Mouse (Mus musculus) kidney, embryonic 16.5 days (tissue): Measurements from ENCODE around the gene Tbc1d23. TPM values are rescaled to one million over a fixed set of nuclear protein-coding genes. Genes with fewer than 3 reads are reported as not detected.

ENCODE experiments used
- ATAC-seq: fragments of 200-750 bp; cut with Nextera tagmentation; 2 replicates; pipeline ENCODE4 v1.8.0; 2017; ENCODE audit warnings: moderate TSS enrichment; ENCODE audit not compliant: low FRiP score, low TSS enrichment
- H3K27ac ChIP-seq: fragments of 300-500 bp; sonication (generic); 2 replicates; pipeline ENCODE4 v1.5.1; 2014; ENCODE audit warnings: low read length
- H3K27me3 ChIP-seq: fragments of 300-500 bp; sonication (generic); 2 replicates; pipeline ENCODE4 v1.6.1; 2014; ENCODE audit warnings: low read length, control low read depth, mixed read lengths; ENCODE audit not compliant: insufficient read depth
- H3K36me3 ChIP-seq: fragments of 300-500 bp; sonication (generic); 2 replicates; pipeline ENCODE4 v1.6.1; 2014; ENCODE audit warnings: low read length, control low read depth, mixed read lengths; ENCODE audit not compliant: insufficient read depth
- H3K4me1 ChIP-seq: fragments of 300-500 bp; sonication (generic); 2 replicates; pipeline ENCODE4 v1.6.1; 2014; ENCODE audit warnings: low read length, control low read depth, mixed read lengths; ENCODE audit not compliant: insufficient read depth
- H3K4me2 ChIP-seq: fragments of 300-500 bp; sonication (generic); replicated peaks from 2 replicates; pipeline ENCODE4 v1.6.1; 2014; ENCODE audit warnings: low read depth, low read length
- H3K4me3 ChIP-seq: fragments of 300-500 bp; sonication (generic); 2 replicates; pipeline ENCODE4 v1.5.1; 2014; ENCODE audit warnings: mild to moderate bottlenecking, low read length
- H3K9ac ChIP-seq: fragments of 300-500 bp; sonication (generic); replicated peaks from 2 replicates; pipeline ENCODE4 v1.6.1; 2014; ENCODE audit warnings: low read length
- H3K9me3 ChIP-seq: fragments of 300-500 bp; sonication (generic); 2 replicates; pipeline ENCODE4 v1.6.1; 2016; ENCODE audit warnings: low read length, control low read depth
- WGBS: fragments of 180-500 bp; shearing (Covaris S2); extraction: QIAGEN DNeasy Blood & Tissue Kit; methylation state at CpG from one replicate; pipeline ENCODE4 v1.1.7; 2014; 5-methylcytosine and 5-hydroxymethylcytosine counted together
- polyA plus RNA-seq: library from polyadenylated mRNA; unstranded; fragments of >200 nt; fragmentation: Nextera tagmentation; extraction: Ambion mirVana; gene quantifications from 2 replicates; pipeline ENCODE4 v1.2.1, GENCODE M21; 2015

Gene Tbc1d23
- polyA plus RNA-seq, 1 experiment from 2014 or later, result 25.4 TPM

GRCm38 (mm10) chr16:57226444-57226843 lies 4.9 kb downstream of the Tbc1d23 start:
- Histone ChIP-seq H3K9ac (no peak overlapping the region), H3K36me3 (no peaks in the 10 kb centered on the region), H3K27me3 (no peaks in the 10 kb centered on the region), H3K4me1 (peaks cover 9% of the 10 kb centered on the region), H3K9me3 (no peaks in the 10 kb centered on the region), H3K27ac (no peak overlapping the region), H3K4me3 (no peak overlapping the region), H3K4me2 (no peak overlapping the region)
- ATAC-seq, result no peak
- WGBS, result 85% methylated on average over 5 of the region's 5 CpGs

DNA sequence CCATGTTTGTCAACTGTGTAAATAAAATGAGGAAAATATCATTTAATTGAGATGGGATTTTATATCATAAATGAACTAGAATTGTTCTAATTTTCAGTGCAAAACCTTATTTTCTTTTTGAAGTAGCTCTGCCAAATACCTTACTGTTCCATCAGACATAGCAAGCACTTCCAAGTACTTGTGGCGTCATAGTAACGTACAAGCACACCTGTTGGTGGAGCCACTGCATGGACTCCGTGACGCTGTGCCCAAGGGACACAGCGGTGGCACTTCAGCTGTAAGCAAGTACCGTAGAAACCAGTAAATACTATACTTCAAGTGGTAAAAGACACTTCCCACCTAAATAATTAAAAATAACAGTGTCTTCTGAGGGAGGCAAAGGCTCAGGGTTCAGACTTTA lies 10.9 kb downstream of the Tbc1d23 start:
- ATAC-seq, result no peak
- H3K9me3 ChIP-seq, result no peaks in the 10 kb centered on the region
- 98% methylated on average over 6 of the region's 6 CpGs for WGBS
- no peak overlapping the region for H3K27ac ChIP-seq
- 0 out of 2 replicates have a peak, but pooled peaks cover 7% of the 10 kb centered on the region for H3K36me3 ChIP-seq
- no peak overlapping the region for H3K4me3 ChIP-seq
- H3K4me1 ChIP-seq, result no peaks in the 10 kb centered on the region
- no peaks in the 10 kb centered on the region for H3K27me3 ChIP-seq
- H3K4me2 ChIP-seq, result no peak overlapping the region
- H3K9ac ChIP-seq, result no peak overlapping the region

DNA sequence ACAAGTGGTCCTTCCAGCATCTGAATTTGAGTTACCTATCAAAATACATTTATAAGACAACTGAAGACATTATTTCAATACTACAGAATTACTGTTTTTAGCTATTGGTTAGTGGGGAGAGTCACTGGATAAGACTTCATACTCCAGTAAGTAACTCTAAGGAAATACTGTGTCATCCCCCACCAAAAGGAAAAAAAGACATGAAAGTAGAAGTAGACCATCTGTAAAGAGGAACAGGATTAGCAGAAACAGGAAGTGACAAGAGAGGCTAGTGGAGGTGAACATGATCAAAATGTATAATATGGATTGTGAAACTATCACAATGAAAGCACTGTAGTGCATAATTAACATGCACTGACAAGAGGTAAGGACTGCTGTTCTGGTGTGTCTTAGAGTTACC lies 15.3 kb downstream of the Tbc1d23 start:
- no peak overlapping the region for H3K4me2 ChIP-seq
- no peaks in the 10 kb centered on the region for H3K9me3 ChIP-seq
- no peak overlapping the region for H3K27ac ChIP-seq
- no peaks in the 10 kb centered on the region for H3K27me3 ChIP-seq
- no peaks in the 10 kb centered on the region for H3K4me1 ChIP-seq
- H3K36me3 ChIP-seq, result peaks cover 11% of the 10 kb centered on the region; the same call in 1 of the 2 replicates
- H3K9ac ChIP-seq, result no peak overlapping the region
- no peak for ATAC-seq
- H3K4me3 ChIP-seq, result no peak overlapping the region

DNA sequence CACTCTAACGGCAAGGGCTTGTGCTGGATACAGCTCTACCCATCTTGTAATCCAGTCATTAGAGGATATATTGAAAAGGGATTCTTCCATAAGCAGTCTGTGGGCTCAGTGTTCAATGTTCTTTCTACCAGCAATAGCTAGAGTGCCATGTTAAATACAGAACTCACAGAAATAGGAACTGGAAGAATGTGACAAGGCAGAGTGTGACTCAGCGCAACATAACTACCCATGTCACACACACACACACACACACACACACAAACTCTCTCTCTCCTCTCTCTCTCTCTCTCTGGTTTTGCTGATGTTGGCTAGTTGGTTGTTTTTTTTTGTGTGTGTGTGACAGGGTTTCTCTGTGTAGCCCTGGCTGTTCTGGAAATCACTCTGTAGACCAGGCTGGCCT lies 20.3 kb downstream of the Tbc1d23 start:
- Histone ChIP-seq H3K4me3 (no peak overlapping the region), H3K36me3 (peaks cover 7% of the 10 kb centered on the region), H3K27ac (no peak overlapping the region), H3K9ac (no peak overlapping the region), H3K4me2 (no peak overlapping the region), H3K27me3 (no peaks in the 10 kb centered on the region), H3K9me3 (no peaks in the 10 kb centered on the region), H3K4me1 (no peaks in the 10 kb centered on the region)
- no peak for ATAC-seq
- WGBS, result 81% methylated on average over 2 of the region's 2 CpGs

DNA sequence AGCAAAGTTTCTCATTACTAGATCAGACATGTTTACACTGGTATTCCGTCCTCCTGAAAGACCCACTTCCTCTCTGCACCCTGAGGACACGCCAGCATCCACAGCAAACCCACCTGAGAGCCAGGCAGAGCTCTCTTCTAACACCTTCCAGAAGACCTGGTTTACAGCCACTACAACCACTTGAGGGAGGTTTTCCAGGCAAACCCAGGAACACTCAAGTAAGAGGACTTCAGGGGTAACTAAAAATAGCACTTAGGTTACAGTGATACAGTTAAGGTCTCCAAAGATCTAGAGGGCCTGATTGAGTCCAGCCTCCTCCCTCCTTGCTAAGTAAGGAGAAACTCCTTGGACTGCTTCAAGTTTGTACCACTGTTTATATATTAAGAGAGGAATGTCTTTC lies 23.0 kb downstream of the Tbc1d23 start:
- H3K9me3 ChIP-seq, result no peaks in the 10 kb centered on the region
- no peaks in the 10 kb centered on the region for H3K4me1 ChIP-seq
- no peaks in the 10 kb centered on the region for H3K27me3 ChIP-seq
- 91% methylated on average over 2 of the region's 2 CpGs for WGBS
- no peak overlapping the region for H3K4me2 ChIP-seq
- ATAC-seq, result no peak
- H3K27ac ChIP-seq, result no peak overlapping the region
- no peak overlapping the region for H3K9ac ChIP-seq
- H3K4me3 ChIP-seq, result no peak overlapping the region
- peaks cover 7% of the 10 kb centered on the region for H3K36me3 ChIP-seq

GRCm38 (mm10) chr16:57197281-57197680 lies 34.0 kb downstream of the Tbc1d23 start:
- 62% methylated on average over 3 of the region's 3 CpGs for WGBS
- no peak overlapping the region for H3K4me3 ChIP-seq
- no peak overlapping the region for H3K4me2 ChIP-seq

GRCm38 (mm10) chr16:57196590-57196989 lies 34.7 kb downstream of the Tbc1d23 start:
- 83% methylated on average over 5 of the region's 5 CpGs for WGBS
- peaks cover 33% of the 10 kb centered on the region for H3K36me3 ChIP-seq

More at GRCm38 (mm10) chr16:57197281-57197680, 34.0 kb downstream of the Tbc1d23 start:
- ATAC-seq, result no peak
- Histone ChIP-seq H3K9me3 (no peaks in the 10 kb centered on the region), H3K27me3 (no peaks in the 10 kb centered on the region), H3K27ac (no peak overlapping the region), H3K4me1 (no peaks in the 10 kb centered on the region), H3K36me3 (peaks cover 26% of the 10 kb centered on the region), H3K9ac (no peak overlapping the region)

GRCm38 (mm10) chr16:57191214-57191613 lies 40.1 kb downstream of the Tbc1d23 start:
- no peak for ATAC-seq
- Histone ChIP-seq H3K4me3 (no peak overlapping the region), H3K27me3 (no peaks in the 10 kb centered on the region), H3K9me3 (no peaks in the 10 kb centered on the region), H3K36me3 (peaks cover 37% of the 10 kb centered on the region), H3K4me2 (no peak overlapping the region), H3K9ac (no peak overlapping the region), H3K4me1 (no peaks in the 10 kb centered on the region), H3K27ac (no peak overlapping the region)
- WGBS, result 91% methylated on average over 14 of the region's 14 CpGs

More at GRCm38 (mm10) chr16:57196590-57196989, 34.7 kb downstream of the Tbc1d23 start:
- Histone ChIP-seq H3K4me3 (no peak overlapping the region), H3K27me3 (no peaks in the 10 kb centered on the region), H3K9ac (no peak overlapping the region), H3K4me1 (no peaks in the 10 kb centered on the region), H3K9me3 (no peaks in the 10 kb centered on the region), H3K27ac (no peak overlapping the region), H3K4me2 (no peak overlapping the region)
- ATAC-seq, result no peak

- Histone ChIP-seq H3K4me2 (no peak overlapping the region), H3K27me3 (no peaks in the 10 kb centered on the region), H3K4me1 (no peaks in the 10 kb centered on the region), H3K9me3 (no peaks in the 10 kb centered on the region), H3K9ac (no peak overlapping the region), H3K36me3 (peaks cover 41% of the 10 kb centered on the region), H3K4me3 (no peak overlapping the region), H3K27ac (no peak overlapping the region)
- 90% methylated on average over 8 of the region's 8 CpGs for WGBS
- ATAC-seq, result no peak
Measured at GRCm38 (mm10) chr16:57190390-57190789, 40.9 kb downstream of the Tbc1d23 start.

DNA sequence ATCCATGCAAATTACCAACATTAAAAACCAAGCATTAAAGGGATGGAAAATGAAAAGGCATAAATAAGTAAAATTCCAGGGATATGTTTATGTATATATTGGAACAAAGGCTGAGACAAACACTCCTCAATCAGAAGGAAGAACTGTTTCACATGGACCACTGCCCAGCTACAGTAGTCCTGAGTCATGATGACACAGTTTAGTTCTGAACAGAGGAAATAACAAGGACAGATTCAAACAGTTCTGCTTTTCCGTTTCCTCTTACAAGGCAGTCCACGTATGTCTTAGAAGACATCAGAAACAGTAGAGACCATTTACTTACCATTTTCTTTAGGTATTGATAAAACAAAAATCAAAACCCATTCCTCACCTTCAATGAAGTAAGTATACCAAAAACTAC lies 41.8 kb downstream of the Tbc1d23 start:
- no peak overlapping the region for H3K4me3 ChIP-seq
- no peak overlapping the region for H3K4me2 ChIP-seq
- H3K27ac ChIP-seq, result no peak overlapping the region
- peaks cover 38% of the 10 kb centered on the region for H3K36me3 ChIP-seq
- no peaks in the 10 kb centered on the region for H3K4me1 ChIP-seq
- H3K9me3 ChIP-seq, result no peaks in the 10 kb centered on the region
- ATAC-seq, result no peak
- 84% methylated on average over 2 of the region's 2 CpGs for WGBS
- H3K27me3 ChIP-seq, result no peaks in the 10 kb centered on the region
- H3K9ac ChIP-seq, result no peak overlapping the region
